ENCODE assay signal across 14 mouse cellular contexts in genomic region chr9:105734651-105735050, GRCm38 (mm10).
DNase-seq lines count a peak whose midpoint lies in the region.
"Had no signal": no experiment of that assay in that cellular context is flagged by ENCODE, and none has a peak within 500 bp of the region (broad histone marks: within the 10 kb centered on the region; RNA-seq: fewer than 3 reads in every experiment).

No protein-coding gene starts in this region.

- peak; percentile 60 for DNase-seq in adrenal gland, adult 2 months
- DNase-seq in adrenal gland, adult 18-20 months (ENCODE audit: low spot score in 2 of 2) = no peak
- peak; percentile 9 for DNase-seq in kidney, adult 11 months
- no peak for DNase-seq in kidney, postnatal 4 days
- peak; percentile 4 for DNase-seq in adipocyte (ENCODE audit: low spot score)
- peak; percentile 54 for DNase-seq in adrenal gland, postnatal 14 days
- no peak for DNase-seq in cerebellum, adult 8-10 months
- no peak for DNase-seq in frontal cortex, adult 2 months (ENCODE audit: extremely low spot score in 1 of 2, low spot score in 1 of 2)
- DNase-seq: cerebellum, adult 18-20 months; cerebellum, postnatal 10 days; gastrocnemius, postnatal 10 days; heart, adult 18-20 months; heart, postnatal 10 days; heart, postnatal 4 days had no signal

Comparison
In these comparisons a context has a peak if more than half of its experiments do, and no peak if none do; other contexts are left out.
1. DNase-seq: peak in adrenal gland, adult 2 months (single experiment), kidney, adult 11 months (single experiment), adipocyte (single experiment) and adrenal gland, postnatal 14 days (single experiment); none in adrenal gland, adult 18-20 months (0 of 2), kidney, postnatal 4 days (0 of 2), cerebellum, adult 8-10 months (single experiment) and frontal cortex, adult 2 months (0 of 2).